Mouse (Mus musculus) midbrain, embryonic 15.5 days (tissue): Measurements from ENCODE around the gene Vmn2r36. TPM values are rescaled to one million over a fixed set of nuclear protein-coding genes. Genes with fewer than 3 reads are reported as not detected.
"Not testable (repeated sequence)": the region's sequence is repeated elsewhere in the genome, so short reads cannot be mapped to it uniquely, and the experiment has no call there.

Source experiments
- ATAC-seq: fragments of 200-750 bp; cut with Nextera tagmentation; replicated peaks from 2 replicates; pipeline ENCODE4 v1.8.0; 2017; ENCODE audit warnings: moderate TSS enrichment
- H3K27ac ChIP-seq: fragments of 300-500 bp; sonication (generic); 2 replicates; pipeline ENCODE4 v1.5.1; 2015; ENCODE audit warnings: mild to moderate bottlenecking, inconsistent platforms
- H3K27me3 ChIP-seq: fragments of 300-500 bp; sonication (generic); replicated peaks from 2 replicates; pipeline ENCODE4 v1.6.1; 2015; ENCODE audit warnings: inconsistent platforms
- H3K36me3 ChIP-seq: fragments of 300-500 bp; sonication (generic); replicated peaks from 2 replicates; pipeline ENCODE4 v1.6.1; 2015; ENCODE audit warnings: inconsistent platforms
- H3K4me1 ChIP-seq: fragments of 300-500 bp; sonication (generic); 2 replicates; pipeline ENCODE4 v1.6.1; 2015; ENCODE audit warnings: inconsistent platforms
- H3K4me2 ChIP-seq: fragments of 300-500 bp; sonication (generic); 2 replicates; pipeline ENCODE4 v1.6.1; 2015; ENCODE audit warnings: inconsistent platforms, mild to moderate bottlenecking, moderate library complexity
- H3K4me3 ChIP-seq: fragments of 300-500 bp; sonication (generic); 2 replicates; pipeline ENCODE4 v1.5.1; 2015; ENCODE audit warnings: mild to moderate bottlenecking, inconsistent platforms
- H3K9ac ChIP-seq: fragments of 300-500 bp; sonication (generic); 2 replicates; pipeline ENCODE4 v1.6.1; 2015; ENCODE audit warnings: mild to moderate bottlenecking, inconsistent platforms
- H3K9me3 ChIP-seq: fragments of 300-500 bp; sonication (generic); 2 replicates; pipeline ENCODE4 v1.6.1; 2016; ENCODE audit warnings: inconsistent platforms
- WGBS: fragments of 180-500 bp; shearing (Covaris S2); methylation state at CpG from one replicate; pipeline ENCODE4 v1.1.7; 2015; ENCODE audit warnings: mixed read lengths; 5-methylcytosine and 5-hydroxymethylcytosine counted together
- polyA plus RNA-seq: library from polyadenylated mRNA; unstranded; fragments of >200 nt; fragmentation: Nextera tagmentation; extraction: Ambion mirVana; gene quantifications from 2 replicates; pipeline ENCODE4 v1.2.1, GENCODE M21; 2015

The Vmn2r36 gene
- not detected in 2 replicates for polyA plus RNA-seq

- no CpG with 5 or more reads among the region's 1 CpGs for WGBS
- H3K27me3 ChIP-seq, H3K9me3 ChIP-seq: not testable (repeated sequence)
Observed at GRCm38 (mm10) chr7:7902395-7902794, at the start of gene Vmn2r36. Gene Vmn2r36 (minus strand): TSS chr7:7902495.

More at GRCm38 (mm10) chr7:7902395-7902794, at the start of gene Vmn2r36:
- H3K4me2 ChIP-seq, ATAC-seq, H3K9ac ChIP-seq, H3K4me1 ChIP-seq, H3K27ac ChIP-seq, H3K36me3 ChIP-seq, H3K4me3 ChIP-seq: not testable (repeated sequence)

Other genes starting within 250 kb of the Vmn2r36 start
- gene Vmn2r34, start 213.0 kb downstream of the Vmn2r36 start, polyA plus RNA-seq = not detected in 2 replicates
- gene Vmn2r35, start 82.6 kb downstream of the Vmn2r36 start, polyA plus RNA-seq = not detected in 2 replicates